Mouse (Mus musculus) CH12.LX (cell line): Measurements from ENCODE around the gene Zkscan8. TPM values are rescaled to one million over a fixed set of nuclear protein-coding genes. Genes with fewer than 3 reads are reported as not detected.

Experiments
- DNase-seq: peaks from one replicate; pipeline ENCODE4 v3.0.0-alpha.2; 2013; ENCODE audit errors: extremely low read depth
- H3K27ac ChIP-seq: 2 replicates; pipeline ENCODE4 v1.5.1; 2012; ENCODE audit warnings: low read depth, mild to moderate bottlenecking, control low read depth, moderate library complexity; ENCODE audit not compliant: insufficient read depth
- H3K27me3 ChIP-seq: replicated peaks from 2 replicates; pipeline ENCODE3; 2012; ENCODE audit warnings: inconsistent platforms
- H3K36me3 ChIP-seq, 2 experiments: replicated peaks in 1 of 2; 2 replicates each; pipeline versions ENCODE3 to v1.6.1; 2012; ENCODE audit warnings: inconsistent platforms in 1 of 2, low read length in 1 of 2, mild to moderate bottlenecking in 1 of 2, mixed read lengths in 1 of 2, moderate library complexity in 1 of 2; ENCODE audit not compliant: control insufficient read depth in 1 of 2, insufficient read depth in 1 of 2
- H3K4me1 ChIP-seq, 2 experiments: 2 replicates each; pipeline ENCODE4 v1.6.1; 2012; ENCODE audit warnings: inconsistent platforms in 1 of 2, moderate library complexity in 1 of 2; ENCODE audit not compliant: insufficient read depth in 2 of 2, control insufficient read depth in 1 of 2
- H3K4me2 ChIP-seq: 2 replicates; pipeline ENCODE4 v1.6.1; 2012; ENCODE audit warnings: low read depth, mild to moderate bottlenecking, control low read depth; ENCODE audit not compliant: poor library complexity, insufficient read depth, severe bottlenecking
- H3K4me3 ChIP-seq, 3 experiments: fragments of 150-350 bp in 1 of 3; sonication (generic) in 1 of 3; replicated peaks in 1 of 3; 2 replicates each; pipeline versions ENCODE3 to v1.5.1; 2011 to 2012; ENCODE audit warnings: low read depth in 2 of 3, low read length in 2 of 3, mild to moderate bottlenecking in 2 of 3, moderate library complexity in 2 of 3, control low read depth in 1 of 3, improper control_type of control experiment in 1 of 3, inconsistent platforms in 1 of 3, mixed read lengths in 1 of 3; ENCODE audit not compliant: poor library complexity in 1 of 3
- H3K79me2 ChIP-seq: replicated peaks from 2 replicates; pipeline ENCODE4 v1.6.1; 2012; ENCODE audit warnings: mild to moderate bottlenecking, moderate library complexity; ENCODE audit not compliant: control insufficient read depth, poor library complexity, insufficient read depth, severe bottlenecking; ENCODE audit errors: extremely low read depth
- H3K9ac ChIP-seq: 2 replicates; pipeline ENCODE4 v1.6.1; 2012; ENCODE audit warnings: low read depth, mild to moderate bottlenecking, control low read depth, moderate library complexity; ENCODE audit not compliant: insufficient read depth
- H3K9me3 ChIP-seq: replicated peaks from 2 replicates; pipeline ENCODE3; 2012; ENCODE audit warnings: low read length, inconsistent platforms, mixed read lengths
- ETS1 ChIP-seq: conservative IDR thresholded peaks from 2 replicates; pipeline ENCODE4 v1.6.1; 2012; ENCODE audit warnings: low read depth, mild to moderate bottlenecking, inconsistent platforms, low read length, improper control_type of control experiment, moderate library complexity
- HCFC1 ChIP-seq: IDR thresholded peaks from 2 replicates; pipeline ENCODE4 v1.6.1; 2012; ENCODE audit warnings: low read depth, mild to moderate bottlenecking, inconsistent platforms, low read length, improper control_type of control experiment
- JUN ChIP-seq: IDR thresholded peaks from 2 replicates; pipeline ENCODE4 v1.6.1; 2011; ENCODE audit warnings: low read depth, mild to moderate bottlenecking, low read length, improper control_type of control experiment, moderate library complexity; ENCODE audit not compliant: insufficient read depth
- JUND ChIP-seq: conservative IDR thresholded peaks from 2 replicates; pipeline ENCODE4 v1.6.1; 2011; ENCODE audit warnings: low read depth, low read length, improper control_type of control experiment
- MAFK ChIP-seq: IDR thresholded peaks from 2 replicates; pipeline ENCODE4 v1.6.1; 2011; ENCODE audit warnings: low read length, improper control_type of control experiment; ENCODE audit not compliant: insufficient replicate concordance
- MAX ChIP-seq: IDR thresholded peaks from 2 replicates; pipeline ENCODE4 v1.6.1; 2011; ENCODE audit warnings: low read length, improper control_type of control experiment
- MAZ ChIP-seq: IDR thresholded peaks from 2 replicates; pipeline ENCODE4 v1.6.1; 2012; ENCODE audit warnings: low read depth, mild to moderate bottlenecking, inconsistent platforms, low read length, improper control_type of control experiment, moderate library complexity
- NRF1 ChIP-seq: IDR thresholded peaks from 2 replicates; pipeline ENCODE4 v1.6.1; 2014; ENCODE audit warnings: low read depth, mild to moderate bottlenecking, inconsistent platforms, low read length, improper control_type of control experiment, moderate library complexity
- POLR2AphosphoS2 ChIP-seq: IDR thresholded peaks from 2 replicates; pipeline ENCODE4 v1.6.1; 2011; ENCODE audit warnings: low read depth, low read length, improper control_type of control experiment
- RAD21 ChIP-seq: IDR thresholded peaks from 2 replicates; pipeline ENCODE4 v1.6.1; 2011; ENCODE audit warnings: low read depth, mild to moderate bottlenecking, low read length, improper control_type of control experiment, moderate library complexity
- SMC3 ChIP-seq: IDR thresholded peaks from 2 replicates; pipeline ENCODE4 v1.6.1; 2011; ENCODE audit warnings: low read depth, low read length, improper control_type of control experiment
- TBP ChIP-seq: conservative IDR thresholded peaks from 2 replicates; pipeline ENCODE4 v1.6.1; 2011; ENCODE audit warnings: low read depth, low read length, improper control_type of control experiment
- TCF12 ChIP-seq: IDR thresholded peaks from 2 replicates; pipeline ENCODE4 v1.6.1; 2014; ENCODE audit warnings: low read depth, mild to moderate bottlenecking, inconsistent platforms, low read length, improper control_type of control experiment
- UBTF ChIP-seq: IDR thresholded peaks from 2 replicates; pipeline ENCODE4 v1.6.1; 2012; ENCODE audit warnings: low read depth, mild to moderate bottlenecking, inconsistent platforms, low read length, improper control_type of control experiment, moderate library complexity
- ZC3H11A ChIP-seq: IDR thresholded peaks from 2 replicates; pipeline ENCODE4 v1.6.1; 2012; ENCODE audit warnings: low read depth, mild to moderate bottlenecking, inconsistent platforms, low read length, improper control_type of control experiment
- dilution Hi-C: fragments of 300-500 bp; cut with MboI; formaldehyde crosslinking; loops from 2 replicates; pipeline ENCODE4 v1.14.3; 2020; ENCODE audit warnings: low sequenced_read_pairs; ENCODE audit not compliant: extremely low pct_unique_long_range_greater_than_20kb, extremely low pct_ligation_motif_present
- in situ Hi-C: fragments of 300-500 bp; cut with MboI; formaldehyde crosslinking; loops from 3 replicates; pipeline ENCODE4 v1.14.3; 2019; ENCODE audit warnings: low sequenced_read_pairs, low pct_ligation_motif_present, low pct_unique_long_range_greater_than_20kb, mixed read lengths
- polyA plus RNA-seq: library from polyadenylated mRNA; unstranded; fragments of >175 nt; gene quantifications from 2 replicates; pipeline ENCODE4 v1.2.1, GENCODE M21; 2012; ENCODE audit warnings: low read depth; ENCODE audit not compliant: insufficient read length
- total RNA-seq, 2 experiments: library from RNA; depleted of rRNA; stranded (reverse); fragments of 300-350 nt in 1 of 2; fragments of >200 nt in 1 of 2; gene quantifications; 2 replicates each; pipeline ENCODE4 v1.2.3; 2012 to 2014

Gene Zkscan8
- total and polyA plus RNA-seq, 3 experiments: 7.4 to 9.7 (median 7.6) TPM

DNA sequence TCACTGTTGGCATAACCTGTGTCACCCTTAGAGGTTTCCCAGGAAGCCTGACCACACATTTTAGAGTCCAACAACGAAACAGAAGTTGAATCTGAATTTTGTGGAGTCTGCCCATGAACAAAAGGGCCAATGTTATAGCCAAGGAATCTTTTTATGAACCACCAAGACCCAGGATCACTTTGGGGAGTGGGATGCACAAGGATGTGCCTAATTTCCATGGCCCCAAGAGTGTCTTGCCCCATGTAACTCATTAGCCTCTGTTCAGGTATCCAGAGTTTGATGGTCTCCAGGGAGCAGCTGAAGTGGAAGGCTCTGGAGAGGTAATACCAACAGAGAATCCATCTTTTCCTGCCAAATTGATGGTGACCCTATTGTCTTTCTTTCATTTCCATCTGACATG, 28.9 kb upstream of the Zkscan8 start, which contains the start of gene Olfr1535:
Gene Olfr1535, minus strand, starts transcription at position 101 of the 400 bp plus-strand sequence.
- dilution Hi-C loops: no loop called here
- Histone ChIP-seq H3K4me1 (no peaks in the 10 kb centered on the region), H3K9ac (no peak within 1 kb of the TSS), H3K27ac (no peak within 1 kb of the TSS), H3K36me3 (no peaks in the 10 kb centered on the region), H3K4me3 (no peak within 1 kb of the TSS), H3K79me2 (no peaks in the 10 kb centered on the region), H3K27me3 (peaks cover 1% of the 10 kb centered on the region), H3K4me2 (no peak within 1 kb of the TSS), H3K9me3 (no peaks in the 10 kb centered on the region)
- DNase-seq: no peak
- TF ChIP-seq MAX: no peak
- TF ChIP-seq RAD21: no peak
- TF ChIP-seq MAZ: no peak
- in situ Hi-C loops: no loop called here

- dilution Hi-C loops: no loop called here
- no peak overlapping the region for H3K9ac ChIP-seq
- in situ Hi-C loops: no loop called here
- no peaks in the 10 kb centered on the region for H3K9me3 ChIP-seq
- peaks cover under 1% of the 10 kb centered on the region for H3K27me3 ChIP-seq
- TF ChIP-seq TCF12: no peak
- no peak for TF ChIP-seq ETS1
- TF ChIP-seq UBTF: no peak
- no peak for TF ChIP-seq JUN
- no peak for TF ChIP-seq HCFC1
- TF ChIP-seq MAFK: no peak
- TF ChIP-seq JUND: no peak
- TF ChIP-seq ZC3H11A: no peak
- no peak for TF ChIP-seq SMC3
- no peak for TF ChIP-seq NRF1
- no peak for TF ChIP-seq MAX
- TF ChIP-seq TBP: no peak
- TF ChIP-seq POLR2AphosphoS2: no peak
- TF ChIP-seq, all 38 proteins: peak for 0
- DNase-seq: no peak
- Histone ChIP-seq H3K4me3 (no peak overlapping the region), H3K79me2 (no peaks in the 10 kb centered on the region), H3K36me3 (no peaks in the 10 kb centered on the region), H3K27ac (no peak overlapping the region), H3K4me1 (peaks cover 0 to 4% of the 10 kb centered on the region in 2 experiments; a peak in 1 of 4 replicates), H3K4me2 (no peak overlapping the region)
Measured at GRCm38 (mm10) chr13:21550416-21551110, 19.6 kb upstream of the Zkscan8 start.
